Mouse (Mus musculus) embryo, embryonic 10 days (tissue): ENCODE data around the gene App.

Experiments used
- DNase-seq: peaks from one replicate; pipeline ENCODE4 v3.0.0-alpha.2; 2015; ENCODE audit warnings: low spot score

Gene App

DNA sequence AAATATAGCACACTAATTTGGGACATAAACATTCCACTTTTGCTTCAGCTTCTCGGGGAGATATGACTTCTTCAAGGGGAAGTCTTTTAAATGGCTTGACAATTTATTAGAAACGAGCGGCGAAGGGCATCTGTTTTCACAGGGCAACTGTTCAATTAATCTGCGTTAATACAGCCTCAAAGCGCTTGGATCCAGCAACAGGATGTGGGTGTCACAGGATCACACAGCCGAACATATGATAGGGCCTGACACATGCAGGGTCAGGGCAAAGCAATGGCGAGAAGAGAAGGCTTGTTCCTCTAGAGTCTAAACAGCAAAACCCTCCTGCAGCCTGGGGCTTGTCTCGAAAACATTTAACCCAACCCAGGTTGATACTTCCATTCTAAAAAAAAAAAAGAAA lies 22.7 kb downstream of the App start:
- peak; percentile 56 for DNase-seq

DNA sequence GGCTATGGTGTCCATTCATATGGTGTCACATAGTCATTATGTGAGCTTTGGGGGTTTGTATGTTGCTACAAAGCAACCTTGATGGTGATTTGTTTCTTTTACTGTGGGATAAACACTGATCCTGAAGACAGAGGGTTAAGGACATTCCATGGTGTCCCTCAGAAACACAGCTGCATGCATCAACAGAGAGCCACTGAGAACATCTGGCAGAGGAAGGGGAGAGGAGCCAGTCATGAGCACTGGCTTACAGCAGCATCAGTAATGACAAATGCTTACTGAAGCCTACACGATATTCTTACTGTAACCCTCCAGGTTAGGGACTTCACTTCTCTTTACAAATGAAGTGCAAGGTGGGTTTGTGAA lies 24.1 kb downstream of the App start:
- DNase-seq, result no peak

- DNase-seq, result no peak
Measured at GRCm38 (mm10) chr16:85148615-85149508, 24.7 kb downstream of the App start.

DNA sequence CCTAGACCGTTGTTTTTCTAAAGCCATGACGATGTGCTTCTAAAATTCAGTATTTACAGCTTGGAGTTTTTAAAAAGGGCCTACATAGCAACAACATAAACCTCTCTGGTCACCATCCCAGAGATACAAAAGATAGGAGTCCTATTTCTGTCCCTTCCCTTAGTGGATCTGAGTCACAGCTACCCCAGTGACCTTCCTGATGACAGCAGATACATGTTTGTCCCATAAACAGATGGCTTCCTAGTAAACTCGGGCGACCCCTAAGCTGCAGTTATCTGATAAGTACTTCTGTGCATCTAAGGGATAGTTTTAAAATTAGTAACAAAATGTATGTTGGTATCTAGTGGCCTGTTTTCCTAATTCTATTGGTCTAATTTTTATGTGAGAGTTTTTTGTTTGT lies 26.1 kb downstream of the App start:
- DNase-seq, result no peak

DNA sequence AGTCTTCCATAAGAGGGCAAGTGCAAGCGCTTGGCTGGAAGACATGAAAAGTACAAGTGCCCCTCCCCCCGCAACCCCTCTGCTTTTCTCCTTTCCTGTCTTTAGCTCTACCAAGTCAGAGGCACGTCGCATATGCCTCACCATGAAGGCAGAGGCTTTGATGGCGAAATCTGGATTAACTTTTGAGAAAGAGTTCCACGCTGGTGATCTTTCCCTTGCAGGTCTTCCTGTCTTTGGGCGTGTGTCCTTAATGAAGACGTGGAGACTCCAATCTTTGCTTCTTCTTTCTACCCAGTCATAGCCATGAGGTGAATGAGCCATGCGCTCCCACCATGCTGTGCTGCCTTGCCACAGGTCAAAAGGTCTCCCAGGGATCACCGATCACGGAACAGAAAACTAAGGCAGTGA lies 27.8 kb downstream of the App start:
- DNase-seq, result peak; percentile 51

DNA sequence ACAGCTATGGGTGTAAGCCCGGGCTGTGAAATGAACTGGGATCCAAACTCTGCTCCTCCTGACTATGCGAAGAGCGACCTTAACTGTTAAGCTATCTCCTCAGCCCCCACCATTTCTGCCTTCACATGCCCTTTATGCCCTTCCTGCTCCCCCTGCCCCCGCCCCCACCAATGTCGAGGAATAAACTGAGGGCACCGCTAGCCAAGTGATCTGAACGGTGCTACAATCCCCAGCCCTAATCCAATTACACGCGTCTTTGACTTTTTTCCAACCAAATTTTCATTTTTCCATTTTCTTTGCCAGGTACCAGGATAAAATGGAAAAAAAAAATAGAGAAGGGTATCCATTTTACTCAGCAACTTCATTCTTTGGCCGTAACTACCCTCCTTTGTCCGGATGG lies 28.2 kb downstream of the App start:
- no peak for DNase-seq

DNA sequence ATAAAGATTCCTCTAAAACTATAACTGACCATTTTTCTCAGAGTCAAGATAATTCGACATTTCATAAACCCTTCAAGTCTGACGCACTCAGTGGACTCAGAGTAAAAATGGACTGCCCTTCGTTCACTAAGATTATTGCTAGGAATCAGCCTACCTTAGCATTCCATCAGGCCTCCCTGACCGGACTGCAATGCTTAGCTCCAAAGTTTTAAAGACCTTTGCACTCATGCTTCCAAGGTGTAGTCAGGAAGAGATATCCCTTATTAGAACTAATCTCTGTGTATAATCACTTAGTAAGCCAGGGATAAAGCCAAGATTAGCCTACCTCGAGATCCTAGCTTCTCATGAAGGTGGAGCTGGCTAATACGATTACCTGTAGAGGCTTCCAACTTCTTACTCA lies 29.2 kb downstream of the App start:
- DNase-seq, result no peak

DNA sequence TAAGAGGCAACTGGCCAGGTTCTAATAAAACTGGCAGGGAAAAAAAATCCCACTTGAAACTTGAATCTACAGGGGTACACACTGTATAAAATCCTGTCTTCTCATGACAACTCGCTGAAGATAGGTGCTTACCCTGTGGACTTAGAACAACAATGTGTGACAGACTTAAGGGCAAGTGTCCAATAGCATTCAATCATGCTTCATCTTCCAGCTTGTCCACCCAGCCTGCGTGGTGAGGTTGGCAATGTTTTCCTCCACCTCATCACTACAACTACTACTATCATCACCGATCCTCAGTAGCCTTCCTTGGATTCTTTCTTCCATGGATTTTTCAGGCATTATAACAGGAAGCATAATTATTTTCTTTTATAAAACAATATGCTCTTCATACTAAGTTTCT lies 29.7 kb downstream of the App start:
- DNase-seq, result no peak

- no peak for DNase-seq
Measured at GRCm38 (mm10) chr16:85143188-85143587, 30.4 kb downstream of the App start.

GRCm38 (mm10) chr16:85141404-85141803 lies 32.2 kb downstream of the App start:
- no peak for DNase-seq

- DNase-seq, result peak; percentile 56
Measured at GRCm38 (mm10) chr16:85139178-85139604, 34.4 kb downstream of the App start.

DNA sequence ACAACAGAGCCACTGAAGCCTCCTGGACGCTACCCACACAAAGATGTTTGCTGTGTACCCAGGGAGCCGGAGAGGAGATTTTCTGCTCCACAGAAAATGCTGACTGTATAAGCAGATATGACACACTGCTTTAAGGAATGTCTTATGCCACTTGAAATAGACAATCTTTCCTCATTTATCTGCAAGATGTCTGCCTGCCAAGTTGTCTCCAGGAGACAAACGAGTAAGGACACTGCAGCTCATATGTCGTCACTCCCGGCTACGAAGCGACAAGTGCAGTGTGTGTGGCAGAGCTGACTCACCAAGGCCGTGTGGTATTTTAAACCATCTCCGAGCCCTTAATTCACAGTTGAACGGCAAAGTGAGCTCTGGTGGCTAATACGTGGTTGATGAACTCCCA lies 36.2 kb downstream of the App start:
- DNase-seq, result no peak

- DNase-seq, result no peak
Measured at GRCm38 (mm10) chr16:85136046-85136445, 37.5 kb downstream of the App start.

- peak; percentile 76 for DNase-seq
Measured at GRCm38 (mm10) chr16:85133468-85133881, 40.1 kb downstream of the App start.

DNA sequence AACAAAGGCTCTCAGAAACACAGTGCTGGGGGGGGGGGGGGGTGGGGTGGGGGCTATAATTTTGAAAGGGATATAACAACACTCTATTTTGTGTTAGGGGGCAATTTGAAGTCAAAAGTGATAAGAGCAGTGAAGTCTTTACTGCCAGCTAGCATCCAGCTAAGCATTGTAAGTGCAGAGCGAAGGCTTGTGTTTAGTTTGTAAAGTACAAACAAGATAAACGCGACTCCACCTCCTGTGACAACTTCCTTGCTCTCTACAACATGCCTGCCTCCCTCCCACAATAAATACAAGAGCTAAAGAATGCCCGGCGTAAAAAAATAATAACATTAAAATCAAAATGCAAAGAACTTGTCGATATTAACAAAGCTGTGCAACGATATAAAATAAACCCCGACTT lies 40.5 kb downstream of the App start:
- no peak for DNase-seq

- DNase-seq, result no peak
Measured at GRCm38 (mm10) chr16:85132182-85132581, 41.4 kb downstream of the App start.

GRCm38 (mm10) chr16:85130861-85131556 lies 42.6 kb downstream of the App start:
- DNase-seq, result no peak

DNA sequence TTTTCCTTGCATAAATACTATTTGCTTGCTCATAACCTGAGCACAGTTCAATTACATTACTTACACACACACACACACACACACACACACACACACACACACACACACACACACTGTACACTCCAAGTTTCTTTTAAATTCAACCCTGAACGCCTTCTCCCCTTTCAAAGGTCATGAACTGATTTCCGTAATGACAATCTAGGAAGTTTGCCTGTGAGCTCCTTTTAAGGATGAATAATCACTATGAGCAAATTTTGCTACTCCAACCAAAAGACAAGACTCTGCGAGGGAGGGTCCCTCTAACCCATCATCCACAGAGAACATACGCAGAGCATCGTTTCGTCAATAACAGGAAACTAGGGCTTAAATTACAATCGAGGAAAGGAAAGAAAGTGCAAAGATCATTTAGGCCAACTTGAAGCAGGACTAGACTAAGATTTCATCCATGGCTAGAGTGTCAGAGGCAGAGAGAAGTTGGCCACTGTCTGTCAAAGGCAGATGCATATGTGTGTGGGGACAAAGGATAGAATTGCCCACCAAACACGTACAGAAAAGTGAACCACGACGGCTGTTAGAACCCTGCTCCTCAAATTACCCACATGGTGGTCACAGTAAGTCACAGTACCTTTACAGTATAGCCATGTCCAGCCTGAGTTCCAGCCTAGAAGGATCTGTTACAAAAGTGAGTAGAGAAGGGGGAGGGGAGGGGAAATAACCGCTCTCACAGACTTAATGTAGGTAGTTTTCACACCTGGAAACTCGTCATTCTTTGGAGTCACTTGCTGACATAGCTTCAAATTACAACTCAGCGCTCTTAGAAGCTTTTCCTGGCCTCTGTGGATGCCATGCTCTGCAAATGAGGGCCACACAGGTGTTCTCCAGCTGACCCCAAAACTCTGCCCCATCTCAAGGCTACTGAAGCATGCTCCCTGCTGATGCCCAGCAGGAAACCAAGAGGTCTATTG lies 44.6 kb downstream of the App start:
- peak; percentile 55 for DNase-seq

DNA sequence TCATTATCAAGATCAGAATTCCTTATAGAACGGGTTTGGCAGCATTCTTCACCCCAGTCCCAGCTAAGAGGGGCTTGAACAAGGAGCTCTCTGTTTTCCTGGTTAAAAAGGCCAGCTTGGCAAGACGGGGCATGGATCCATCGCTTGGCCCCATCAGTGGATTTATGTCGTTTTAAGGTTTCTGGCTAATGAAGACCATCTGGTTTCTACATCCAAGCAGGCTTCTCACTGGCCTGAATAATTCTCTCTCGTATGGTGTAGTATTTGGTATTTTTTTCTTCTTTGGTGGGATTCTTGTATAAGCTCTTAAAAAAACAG lies 45.3 kb downstream of the App start:
- peak; percentile 74 for DNase-seq

- no peak for DNase-seq
Measured at GRCm38 (mm10) chr16:85127661-85128346, 45.8 kb downstream of the App start.

GRCm38 (mm10) chr16:85124649-85125048 lies 48.9 kb downstream of the App start:
- DNase-seq, result no peak

DNA sequence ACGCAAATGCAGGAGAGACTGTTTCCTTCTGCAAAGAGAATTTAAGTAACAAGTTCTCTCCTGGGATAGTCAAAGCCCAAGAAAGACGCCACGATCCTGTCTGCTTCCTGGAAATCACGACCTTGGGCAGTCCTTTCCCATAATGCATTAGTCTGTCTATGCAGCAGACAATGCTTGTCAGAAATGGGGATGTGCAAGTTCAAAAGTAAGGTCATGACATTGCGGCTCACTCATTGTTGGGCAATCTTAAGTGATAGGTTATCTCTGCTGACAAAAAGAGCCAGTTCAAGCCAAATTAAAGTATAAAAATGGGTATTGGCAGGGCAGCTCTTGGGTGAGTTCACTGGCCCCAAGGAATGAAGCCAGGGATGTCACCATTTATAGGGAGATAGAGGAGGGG lies 51.6 kb downstream of the App start:
- no peak for DNase-seq
